Mouse (Mus musculus) embryo, embryonic 10 days (tissue): Measurements from ENCODE around the gene Tnpo2.

ENCODE experiments used
- DNase-seq: peaks from one replicate; pipeline ENCODE4 v3.0.0-alpha.2; 2015; ENCODE audit warnings: low spot score

The Tnpo2 gene

DNA sequence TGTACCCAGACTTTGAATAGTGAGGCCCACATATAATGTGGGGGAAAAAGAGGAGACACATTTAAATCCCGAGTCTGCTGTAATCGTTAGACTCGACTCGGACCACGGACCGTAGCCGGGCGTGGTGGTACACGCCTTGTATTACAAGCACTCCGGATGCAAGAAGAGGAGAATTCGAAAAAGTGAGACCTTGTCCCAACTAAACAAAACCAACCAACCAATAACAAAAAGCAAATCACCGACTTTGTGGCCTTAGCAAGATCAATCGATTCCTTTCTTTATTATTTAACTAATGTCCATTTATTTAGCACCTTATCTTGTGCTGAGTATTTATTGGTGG is 9.2 kb upstream of the Tnpo2 start:
- DNase-seq = no peak

DNA sequence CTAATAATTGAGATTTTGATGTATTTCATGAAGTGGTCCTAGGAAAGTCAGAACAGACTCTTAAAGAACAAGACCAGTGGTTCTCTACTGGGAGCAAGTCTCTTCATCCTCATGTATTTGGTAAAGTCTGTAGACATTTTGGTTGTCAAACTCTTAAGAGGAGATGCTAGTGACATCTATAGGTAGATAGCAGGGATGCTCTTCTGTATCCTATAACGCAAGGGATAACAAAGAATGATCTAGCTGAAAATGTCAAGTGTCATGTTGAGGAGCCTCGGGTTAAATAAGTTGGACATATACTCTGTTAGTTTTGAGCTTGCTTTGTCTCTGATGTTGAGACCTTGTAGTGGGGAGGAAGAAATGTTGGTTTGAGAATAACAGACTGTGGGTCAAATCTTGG is 8.8 kb upstream of the Tnpo2 start:
- DNase-seq = no peak

DNA sequence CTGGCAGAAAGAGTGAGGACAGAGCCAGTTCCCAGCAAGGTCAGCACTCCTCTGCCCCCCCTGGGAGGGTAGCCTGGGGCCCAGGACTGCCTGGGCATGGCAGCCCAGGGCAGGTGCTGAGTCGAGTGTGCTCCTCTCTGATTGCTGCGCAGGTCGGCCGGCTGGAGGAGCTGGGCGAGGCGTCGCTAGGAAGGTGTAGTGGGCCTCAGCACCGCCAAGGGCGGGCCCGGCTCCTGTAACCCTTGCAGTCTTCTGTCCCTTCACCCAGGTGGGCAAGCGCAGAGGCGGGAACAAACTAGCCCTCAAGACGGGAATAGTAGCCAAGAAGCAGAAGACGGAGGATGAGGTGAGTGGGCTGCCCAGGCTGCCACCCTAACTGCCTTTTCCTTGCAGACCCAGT is 7.4 kb upstream of the Tnpo2 start:
- DNase-seq = no peak

DNA sequence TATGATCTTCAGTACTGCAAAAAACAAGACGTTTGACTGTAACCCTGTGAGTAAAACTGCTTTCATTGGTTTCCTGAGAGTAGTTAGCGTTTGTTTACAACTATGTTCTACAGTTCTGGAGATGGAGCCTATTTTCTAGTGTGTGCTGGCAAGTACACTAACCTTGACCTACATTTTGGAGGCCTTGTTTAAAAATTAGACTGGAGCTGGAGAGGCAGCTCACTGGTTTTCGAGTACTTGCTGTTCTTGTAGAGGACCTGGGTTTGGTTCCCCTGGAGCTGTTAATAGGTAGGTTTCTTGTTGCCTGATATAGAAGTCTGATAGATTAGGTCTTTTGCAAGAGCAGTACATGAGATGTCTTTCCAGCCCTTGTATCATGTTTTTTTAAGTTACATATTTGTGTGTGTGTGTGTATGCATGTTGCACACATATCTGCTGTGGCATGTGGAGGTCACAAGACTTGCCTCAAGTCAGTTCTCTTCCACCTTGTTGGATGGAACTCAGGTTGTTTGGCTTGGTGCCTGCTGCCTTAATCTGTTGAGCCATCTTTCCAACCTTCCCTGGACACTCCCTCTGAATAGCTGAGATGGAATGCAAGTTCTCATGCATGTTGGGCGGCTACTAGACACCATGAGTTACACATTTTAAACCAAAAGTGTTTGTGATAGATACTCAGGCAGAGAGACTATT is 3.9 kb upstream of the Tnpo2 start:
- no peak for DNase-seq

DNA sequence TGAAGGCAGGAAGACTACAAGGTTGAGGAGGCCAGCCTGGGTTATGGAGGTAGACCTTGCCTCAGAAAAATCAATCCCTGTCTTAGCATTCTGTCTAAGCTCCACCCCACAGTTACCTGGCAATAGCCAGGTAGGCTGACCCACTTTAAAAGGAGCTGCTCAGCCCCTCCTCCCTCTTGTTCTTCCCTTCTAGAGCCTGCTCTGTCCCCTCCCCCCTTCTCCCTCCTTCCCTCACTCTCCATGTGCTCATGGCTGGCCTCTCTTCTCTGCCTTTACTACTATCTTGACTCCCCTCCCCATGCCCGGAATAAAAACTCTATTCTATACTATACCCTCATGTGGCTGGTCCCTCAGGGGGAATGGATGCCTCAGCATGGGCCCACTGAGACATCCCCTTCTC is 2.8 kb upstream of the Tnpo2 start:
- DNase-seq = no peak

DNA sequence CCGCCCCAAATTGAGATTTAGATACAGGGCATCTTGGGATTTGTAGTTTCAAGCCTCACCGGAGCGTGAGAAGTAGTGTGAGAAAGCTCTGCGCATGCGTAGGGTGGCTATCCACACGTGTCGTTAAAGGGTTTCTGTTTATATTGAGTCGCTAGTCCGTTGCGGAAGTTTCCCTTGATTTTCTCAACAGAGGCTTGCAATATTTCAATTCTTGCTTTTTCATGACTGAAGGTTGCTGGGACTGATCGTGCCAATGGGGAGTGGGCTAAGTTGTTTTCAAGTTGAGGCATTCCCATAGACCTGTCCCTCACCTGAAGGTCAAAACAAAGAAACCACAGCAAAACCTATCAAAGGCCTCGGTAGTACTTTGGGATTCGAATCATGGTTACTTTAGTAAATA is 2.0 kb upstream of the Tnpo2 start:
- peak; percentile 96 for DNase-seq

DNA sequence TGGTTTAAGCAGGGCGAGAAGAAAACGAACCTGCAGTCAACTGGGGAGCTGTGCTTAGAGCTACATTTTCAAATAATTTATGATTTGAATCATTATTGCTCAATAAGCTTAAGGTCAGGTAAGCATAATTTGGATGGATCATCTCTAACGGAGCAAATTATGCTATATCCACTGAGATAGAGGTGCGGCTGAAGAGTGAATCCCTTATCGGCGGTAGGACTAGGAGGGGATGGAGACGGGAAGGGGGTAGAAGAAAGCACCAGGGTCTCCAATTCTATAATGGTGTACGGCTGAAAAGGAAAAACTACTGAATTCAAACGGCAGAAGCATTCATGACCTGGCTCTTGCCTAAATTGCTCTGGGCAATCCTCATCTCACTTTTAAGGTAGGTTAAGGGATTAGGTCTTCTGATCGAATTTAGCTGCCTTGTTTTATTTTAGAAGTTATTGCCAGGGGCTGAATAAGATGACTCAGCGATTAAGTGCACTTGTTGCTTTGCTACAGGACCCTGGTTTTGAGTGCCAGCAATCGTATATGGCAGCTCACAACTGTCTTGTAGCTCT is 1.5 kb upstream of the Tnpo2 start:
- DNase-seq = peak; percentile 49

DNA sequence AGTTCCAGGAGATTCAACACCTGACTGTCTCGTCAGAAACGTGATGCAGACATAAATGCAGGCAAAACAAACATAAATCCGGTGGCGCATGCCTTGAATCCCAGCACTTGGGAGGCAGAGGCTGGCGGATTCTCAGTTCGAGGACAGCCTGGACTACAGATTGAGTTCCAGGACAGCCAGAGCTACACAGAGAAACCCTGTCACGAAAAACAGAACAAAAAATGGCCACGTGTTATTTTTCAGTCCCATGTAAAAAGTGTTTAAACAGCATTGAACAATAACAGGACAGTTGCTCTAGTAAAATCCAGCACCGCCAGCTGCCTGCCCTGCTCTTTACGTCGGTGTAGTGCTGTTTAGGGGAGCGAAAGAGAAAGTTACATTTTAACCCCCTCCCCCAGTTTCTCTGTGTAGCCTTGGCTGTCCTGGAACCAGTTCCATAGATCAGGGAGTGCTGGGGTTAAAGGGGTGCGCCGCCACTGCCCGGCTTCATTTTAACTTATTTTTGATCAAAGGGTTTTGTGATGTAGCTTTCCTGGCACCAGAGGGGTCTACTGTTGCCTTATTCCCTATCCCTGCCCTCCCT is 896 bp upstream of the Tnpo2 start:
- DNase-seq = no peak

DNA sequence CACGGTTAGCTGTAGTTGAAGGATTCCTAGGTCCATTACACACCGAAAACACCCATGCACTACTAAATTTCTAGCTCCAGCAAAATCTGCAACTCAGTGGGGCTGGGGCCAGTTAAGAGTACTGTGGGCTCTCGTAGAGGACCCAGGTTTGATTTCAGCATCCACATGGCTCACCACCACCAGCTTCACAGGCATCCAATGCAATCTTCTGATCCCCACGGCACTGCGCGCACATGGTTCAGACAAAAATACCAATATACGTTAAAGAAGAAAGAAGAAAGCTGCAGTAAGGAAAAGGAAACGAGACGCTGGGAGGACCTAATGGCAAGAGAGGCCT is 366 bp upstream of the Tnpo2 start:
- DNase-seq = no peak

DNA sequence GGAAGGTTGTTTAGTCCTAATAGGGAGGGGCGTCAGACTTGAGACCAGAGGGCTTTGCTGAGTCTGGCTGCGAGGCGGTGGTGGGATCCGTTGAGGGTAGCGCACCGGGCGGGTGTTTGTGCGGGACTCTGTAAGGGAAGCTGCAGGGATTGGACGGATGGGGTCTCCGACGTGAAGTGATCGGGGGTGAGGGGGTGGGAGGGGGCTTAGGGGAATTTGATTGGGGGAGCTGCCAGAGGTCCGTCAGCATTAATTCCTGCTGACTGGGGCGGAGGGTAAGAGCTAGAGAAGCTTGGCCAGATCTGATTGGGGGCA is 608 bp downstream of the Tnpo2 start:
- peak; percentile 72 for DNase-seq

DNA sequence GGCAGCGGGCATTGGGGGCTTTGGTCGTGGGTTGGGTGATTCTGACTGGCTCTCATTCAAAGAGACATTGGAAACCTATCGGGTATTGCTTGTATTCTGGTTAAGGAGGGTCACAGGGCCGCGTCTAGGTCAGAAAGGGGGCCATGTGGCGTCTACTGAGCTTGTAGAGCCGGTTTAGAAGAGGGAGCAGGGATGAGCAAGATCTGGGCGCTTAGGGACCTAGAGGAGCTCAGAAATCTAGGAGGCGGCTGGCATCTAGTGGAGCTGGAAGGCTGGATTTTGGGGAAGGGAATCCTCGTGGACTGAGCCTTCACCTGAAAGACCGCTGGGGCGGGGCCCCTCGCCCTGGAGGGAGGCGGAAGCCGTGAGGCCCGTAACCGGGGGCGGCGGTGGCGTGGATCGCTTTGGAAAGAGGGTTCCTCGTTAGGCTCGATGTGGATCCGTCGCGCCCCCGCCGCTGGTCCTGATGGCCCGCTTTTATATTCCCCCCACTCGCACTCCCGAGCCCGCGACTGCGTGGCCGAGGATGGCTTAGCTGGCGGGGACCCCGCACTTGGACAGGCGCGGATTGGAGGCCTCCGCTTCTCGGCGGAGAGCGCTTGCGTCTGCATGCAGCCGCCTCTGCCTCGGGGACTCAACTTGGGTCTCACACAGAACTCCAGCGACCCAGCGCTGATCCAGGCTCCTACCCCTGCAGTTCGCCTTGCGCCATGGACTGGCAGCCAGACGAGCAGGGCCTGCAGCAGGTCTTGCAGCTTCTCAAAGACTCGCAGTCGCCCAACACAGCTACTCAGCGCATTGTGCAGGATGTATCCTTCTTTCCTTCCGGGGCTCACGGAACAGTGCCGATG is 1.2 kb downstream of the Tnpo2 start:
- peak; percentile 68 for DNase-seq

DNA sequence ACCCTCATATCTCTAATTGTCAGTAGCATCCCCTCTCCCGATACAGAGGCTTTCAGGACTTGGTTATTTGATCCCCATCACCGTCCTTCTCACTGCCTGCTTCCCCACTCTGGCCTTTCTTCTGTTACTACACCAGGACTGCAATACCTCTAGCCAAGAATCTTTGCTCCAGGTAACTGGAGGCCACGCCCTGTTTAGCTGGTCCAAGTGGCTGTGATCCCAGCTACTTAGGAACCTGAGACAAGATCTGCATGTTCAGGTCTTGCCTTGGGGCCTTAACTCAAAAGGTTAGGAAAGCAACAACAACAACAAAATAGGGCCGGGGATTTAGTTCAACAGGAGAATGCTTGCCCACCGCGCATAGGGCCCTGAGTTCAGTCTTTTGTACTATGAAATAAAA is 6.9 kb downstream of the Tnpo2 start:
- DNase-seq = no peak

DNA sequence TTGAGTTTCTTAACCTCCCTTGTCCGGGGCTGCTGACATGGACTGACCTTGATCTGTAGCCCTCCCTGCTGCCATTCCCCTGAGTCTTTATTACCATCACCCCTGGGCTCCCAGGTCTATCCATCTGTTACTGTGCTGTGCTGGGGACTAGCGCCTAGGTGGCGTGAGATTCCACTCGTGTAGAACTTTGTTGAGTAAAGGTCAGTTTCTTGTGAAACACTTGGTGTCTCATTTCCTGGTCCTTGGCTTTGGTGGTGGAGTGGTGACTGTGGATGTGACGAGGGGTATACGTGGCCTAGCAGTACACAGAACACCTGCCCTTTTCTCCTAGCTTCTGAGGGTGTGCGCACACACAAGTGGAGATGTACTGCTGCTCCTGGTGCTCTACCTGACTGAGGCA is 20.7 kb downstream of the Tnpo2 start:
- DNase-seq = no peak

DNA sequence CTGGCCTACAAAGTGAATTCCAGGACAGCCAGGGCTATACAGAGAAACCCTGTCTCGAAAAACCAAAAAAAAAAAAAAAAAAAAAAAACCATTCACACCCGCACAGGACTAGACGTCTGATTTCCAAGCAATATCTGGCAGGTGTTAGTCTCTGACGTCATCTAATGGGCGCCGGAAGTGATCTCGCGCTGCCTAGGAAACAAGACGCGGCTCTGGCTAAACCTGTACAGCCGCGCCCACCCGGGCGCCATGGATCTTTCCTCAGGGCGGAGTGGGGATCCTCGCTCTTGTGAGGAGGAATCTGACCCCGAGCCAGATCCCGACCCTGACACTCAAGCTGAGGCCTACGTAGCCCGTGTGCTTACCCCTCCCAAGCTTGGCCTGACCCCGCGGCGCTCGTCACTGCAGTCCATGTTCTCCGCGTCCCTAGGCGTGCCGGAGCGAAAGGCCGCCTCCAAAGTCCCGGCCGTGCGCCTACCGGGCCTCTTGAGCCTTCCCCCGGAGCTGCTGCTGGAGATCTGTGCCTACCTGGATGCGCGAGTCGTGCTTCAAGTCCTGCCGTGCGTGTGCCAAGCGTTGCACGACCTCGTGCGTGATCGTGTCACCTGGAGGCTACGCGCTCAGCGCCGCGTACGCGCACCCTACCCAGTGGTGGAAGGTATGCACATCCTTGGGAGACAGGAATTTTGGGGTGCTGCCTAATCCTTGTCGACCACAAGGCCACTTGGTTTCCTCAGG is 23.3 kb downstream of the Tnpo2 start, which contains the start of gene Fbxw9:
Gene Fbxw9, plus strand, starts transcription at position 177 of the 738 bp plus-strand sequence.
- peak; percentile 95 for DNase-seq

DNA sequence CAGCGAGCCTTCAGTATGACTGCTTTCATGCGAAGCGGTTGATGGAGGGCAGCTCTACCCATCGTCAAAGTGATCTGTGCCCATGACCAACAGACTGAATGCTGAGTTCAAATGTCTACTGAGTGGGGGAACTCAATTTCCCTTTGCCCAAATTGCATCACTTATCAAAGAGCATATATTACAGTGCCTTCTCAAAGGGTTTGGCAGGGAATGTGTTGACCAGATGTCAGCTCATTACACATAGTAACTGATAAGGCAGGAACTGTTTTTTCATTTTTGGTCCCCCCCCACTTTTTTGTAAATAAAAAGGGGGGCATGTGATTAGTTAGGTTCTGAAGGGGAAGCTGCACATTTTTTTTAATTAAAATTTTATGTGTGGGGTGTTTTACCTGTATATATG is 25.9 kb downstream of the Tnpo2 start:
- DNase-seq = no peak

DNA sequence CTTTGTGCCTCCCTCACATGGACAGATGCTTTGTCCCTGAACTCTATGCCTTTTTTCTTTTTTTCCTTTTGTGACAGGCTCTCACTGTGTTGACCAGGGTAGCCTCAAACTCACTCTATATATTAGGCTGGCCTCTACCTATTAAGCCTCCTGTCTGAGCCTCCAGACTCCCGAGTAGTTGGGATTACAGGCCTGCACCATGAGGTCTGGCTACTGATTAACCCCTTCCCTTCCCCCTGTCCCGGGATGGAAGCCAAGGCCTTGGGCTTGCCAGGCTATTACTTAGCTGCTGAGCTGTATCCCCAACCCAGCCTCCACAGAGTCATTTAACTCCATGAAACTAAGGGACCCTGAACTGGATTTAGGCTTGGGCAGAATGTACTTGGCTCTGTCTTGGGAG is 28.5 kb downstream of the Tnpo2 start:
- no peak for DNase-seq

DNA sequence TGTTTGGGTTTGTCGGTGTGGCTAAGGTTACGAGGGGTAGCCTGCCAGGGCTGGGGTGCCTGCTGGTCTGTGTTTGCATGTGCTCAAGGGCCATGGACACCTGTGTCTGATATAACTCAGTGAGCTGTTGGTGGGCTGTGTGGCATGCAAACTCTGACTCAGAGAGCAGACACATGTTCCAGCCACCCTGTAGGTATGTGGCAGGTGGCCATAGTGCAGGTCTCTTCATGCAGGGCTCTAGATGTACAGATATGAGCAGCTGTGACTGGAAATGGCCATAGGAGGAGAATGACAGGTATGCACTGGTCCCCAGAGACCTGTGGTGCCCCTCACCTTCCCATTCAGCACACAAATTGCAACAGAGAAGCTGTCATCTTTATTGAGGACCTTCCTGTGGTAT is 30.4 kb downstream of the Tnpo2 start:
- DNase-seq = no peak

DNA sequence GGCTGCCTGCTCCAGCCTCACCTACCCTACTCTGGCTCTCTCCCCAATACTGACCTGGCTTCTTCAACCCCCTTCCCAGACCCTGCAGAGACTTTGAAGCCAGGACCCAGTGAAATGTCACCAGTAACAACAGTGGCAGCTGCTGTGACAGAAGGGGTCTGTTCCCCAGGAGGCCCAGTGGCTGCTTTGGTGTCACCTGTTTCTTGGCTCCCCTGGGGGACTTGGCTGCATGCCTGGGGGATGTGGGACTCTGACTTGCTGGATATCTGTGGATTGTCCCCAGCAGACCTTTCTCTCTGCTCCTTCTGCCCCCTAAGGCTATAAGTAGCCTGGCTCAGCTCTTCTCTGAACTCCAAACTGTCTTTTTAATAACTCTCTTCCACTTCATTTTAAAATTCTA is 31.3 kb downstream of the Tnpo2 start, which contains the start of gene Gm5741:
Gene Gm5741, minus strand, starts transcription at position 1 of the 400 bp plus-strand sequence.
- no peak for DNase-seq

DNA sequence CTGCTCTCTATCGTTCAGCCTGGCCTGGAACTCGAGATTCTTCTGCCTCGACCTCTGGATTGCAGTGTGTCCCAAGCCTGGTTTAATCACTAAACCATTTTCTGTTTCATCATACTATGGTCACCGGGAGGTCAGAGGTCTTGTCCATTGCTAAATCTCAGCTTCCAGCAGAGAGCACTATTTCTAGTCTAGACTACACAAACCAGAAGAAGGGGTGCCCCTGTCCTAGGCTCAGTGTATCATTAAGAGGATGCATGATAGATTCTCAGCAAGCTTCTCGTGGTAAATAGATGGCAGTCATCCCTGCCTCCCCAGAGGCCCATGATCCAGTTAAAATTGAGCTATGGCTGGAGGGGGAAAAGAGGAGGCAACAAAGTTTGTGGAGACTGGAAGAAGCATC is 34.3 kb downstream of the Tnpo2 start:
- DNase-seq = peak; percentile 23

DNA sequence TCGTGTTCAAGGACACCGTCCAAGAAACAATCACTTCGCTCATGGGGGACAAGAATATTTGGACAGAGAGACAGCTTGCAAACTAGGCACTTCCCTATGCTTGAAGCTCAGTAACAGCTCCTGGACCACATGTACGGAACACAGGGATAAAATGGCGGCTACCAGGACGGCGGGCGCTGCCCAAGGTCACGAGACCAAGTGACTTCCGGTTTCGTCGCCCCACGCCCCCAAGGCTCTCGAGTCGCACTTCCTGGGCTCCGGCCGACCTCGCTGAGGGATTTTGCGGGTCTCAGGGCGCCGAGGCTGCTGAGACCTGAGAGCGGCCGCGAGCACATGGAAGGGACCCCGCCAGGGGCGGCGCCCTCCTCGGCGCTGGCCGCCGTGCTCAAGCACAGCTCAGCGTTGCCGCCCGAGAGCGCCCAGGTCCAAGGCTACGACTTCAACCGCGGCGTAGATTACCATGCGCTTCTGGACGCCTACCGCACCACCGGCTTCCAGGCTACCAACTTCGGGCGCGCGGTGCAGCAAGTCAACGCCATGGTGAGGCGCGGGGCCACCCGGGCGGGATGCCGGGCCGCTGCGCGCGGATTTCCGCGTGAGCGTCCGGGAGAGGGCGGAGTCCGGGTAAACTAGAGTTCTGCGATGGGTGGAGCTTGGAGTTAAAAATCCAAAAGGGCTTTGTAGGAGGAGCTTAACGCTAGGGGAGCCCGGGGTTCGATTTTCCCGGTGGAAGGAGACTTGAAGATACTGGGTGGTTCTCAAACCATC is 35.0 kb downstream of the Tnpo2 start, which contains the start of gene Dhps:
Gene Dhps, plus strand, starts transcription at position 244 of the 768 bp plus-strand sequence.
- DNase-seq = peak; percentile 98

DNA sequence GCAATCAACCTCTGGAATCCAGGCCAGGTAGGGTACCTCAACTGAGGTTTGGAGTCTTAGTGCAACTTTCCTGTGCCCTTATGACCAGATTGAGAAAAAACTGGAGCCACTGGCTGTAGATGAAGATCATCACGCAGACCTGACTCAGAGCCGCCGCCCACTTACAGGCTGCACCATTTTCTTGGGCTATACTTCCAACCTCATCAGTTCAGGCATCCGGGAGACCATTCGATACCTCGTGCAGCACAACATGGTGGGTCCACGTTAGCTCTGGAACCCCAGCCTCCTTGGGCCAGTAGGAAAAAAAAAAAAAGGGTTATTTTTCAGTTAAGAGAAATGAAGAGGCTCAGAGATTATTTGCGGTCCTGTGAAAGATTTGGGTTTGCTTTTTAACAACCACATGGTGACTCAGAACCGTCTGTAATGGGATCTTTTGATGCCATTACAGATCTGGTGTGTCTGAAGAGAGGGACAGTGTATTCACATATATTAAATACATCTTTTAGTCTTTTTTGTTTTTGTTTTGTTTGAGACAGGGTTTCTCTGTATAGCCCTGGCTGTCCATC is 35.7 kb downstream of the Tnpo2 start:
- DNase-seq = no peak
